Mouse (Mus musculus) myocyte (in vitro differentiated cells): ENCODE results near the gene Hbb-y. TPM values are rescaled to one million over a fixed set of nuclear protein-coding genes. Genes with fewer than 3 reads are reported as not detected.
"Not testable (repeated sequence)": the region's sequence is repeated elsewhere in the genome, so short reads cannot be mapped to it uniquely, and the experiment has no call there.

Experiments used
- H3K27me3 ChIP-seq: one replicate; pipeline ENCODE4 v1.6.1; 2011; ENCODE audit not compliant: control insufficient read depth, insufficient read depth, insufficient read length
- H3K36me3 ChIP-seq: one replicate; pipeline ENCODE4 v1.6.1; 2011; ENCODE audit not compliant: control insufficient read depth, insufficient read depth
- H3K4me2 ChIP-seq: one replicate; pipeline ENCODE4 v1.6.1; 2011; ENCODE audit warnings: low read depth, control low read depth
- H3K4me3 ChIP-seq: one replicate; pipeline ENCODE4 v1.5.1; 2011; ENCODE audit warnings: mild to moderate bottlenecking, control low read depth, moderate library complexity
- H3K79me2 ChIP-seq: one replicate; pipeline ENCODE4 v1.6.1; 2011; ENCODE audit not compliant: control insufficient read depth, insufficient read depth
- H3ac ChIP-seq: one replicate; pipeline ENCODE4 v1.6.1; 2011; ENCODE audit not compliant: control insufficient read depth, insufficient read length
- CEBPB ChIP-seq: IDR thresholded peaks from 2 replicates; pipeline ENCODE4 v1.6.1; 2011; ENCODE audit warnings: mild to moderate bottlenecking, moderate library complexity; ENCODE audit not compliant: poor library complexity, insufficient read depth, severe bottlenecking
- E2F4 ChIP-seq: IDR thresholded peaks from one replicate; pipeline ENCODE4 v1.6.1; 2011; ENCODE audit warnings: mild to moderate bottlenecking, control low read depth, moderate library complexity; ENCODE audit not compliant: insufficient read depth
- MAX ChIP-seq: IDR thresholded peaks from one replicate; pipeline ENCODE4 v1.6.1; 2011; ENCODE audit warnings: low read depth, mild to moderate bottlenecking, control low read depth
- MYOD1 ChIP-seq, 3 experiments: IDR thresholded peaks; one replicate each; pipeline ENCODE4 v1.6.1; 2011; ENCODE audit warnings: control low read depth in 2 of 3, low read depth in 2 of 3, mild to moderate bottlenecking in 2 of 3, moderate library complexity in 1 of 3; ENCODE audit not compliant: insufficient read length in 2 of 3, control insufficient read depth in 1 of 3
- MYOG ChIP-seq, 3 experiments: IDR thresholded peaks; one replicate each; pipeline ENCODE4 v1.6.1; 2011; ENCODE audit warnings: control low read depth in 2 of 3, low read depth in 2 of 3, mild to moderate bottlenecking in 2 of 3; ENCODE audit not compliant: insufficient read length in 2 of 3, control insufficient read depth in 1 of 3, insufficient read depth in 1 of 3
- POLR2A ChIP-seq: IDR thresholded peaks from one replicate; pipeline ENCODE4 v1.6.1; 2011; ENCODE audit warnings: low read depth, mild to moderate bottlenecking, control low read depth, moderate library complexity; ENCODE audit not compliant: insufficient read length
- POLR2AphosphoS2 ChIP-seq: IDR thresholded peaks from one replicate; pipeline ENCODE4 v1.6.1; 2011; ENCODE audit warnings: low read depth, control low read depth; ENCODE audit not compliant: insufficient read length
- REST ChIP-seq: IDR thresholded peaks from one replicate; pipeline ENCODE4 v1.6.1; 2011; ENCODE audit warnings: mild to moderate bottlenecking, control low read depth, moderate library complexity; ENCODE audit not compliant: insufficient read depth, insufficient read length
- SRF ChIP-seq: IDR thresholded peaks from one replicate; pipeline ENCODE4 v1.6.1; 2011; ENCODE audit warnings: low read depth; ENCODE audit not compliant: control insufficient read depth, insufficient read length
- TCF12 ChIP-seq: IDR thresholded peaks from one replicate; pipeline ENCODE4 v1.6.1; 2011; ENCODE audit warnings: mild to moderate bottlenecking, control low read depth; ENCODE audit not compliant: poor library complexity, insufficient read depth, severe bottlenecking
- TCF3 ChIP-seq: IDR thresholded peaks from one replicate; pipeline ENCODE4 v1.6.1; 2011; ENCODE audit warnings: low read depth, control low read depth; ENCODE audit not compliant: insufficient read length
- USF1 ChIP-seq: IDR thresholded peaks from one replicate; pipeline ENCODE4 v1.6.1; 2011; ENCODE audit warnings: low read depth, mild to moderate bottlenecking, control low read depth, moderate library complexity
- polyA plus RNA-seq: library from polyadenylated mRNA; unstranded; fragments of >200 nt; fragmentation: generic; extraction: Trizol; gene quantifications from one replicate; pipeline ENCODE4 v1.2.1, GENCODE M21; 2012; ENCODE audit warnings: missing spikeins

The Hbb-y gene
- polyA plus RNA-seq, 1 experiment = not detected

DNA sequence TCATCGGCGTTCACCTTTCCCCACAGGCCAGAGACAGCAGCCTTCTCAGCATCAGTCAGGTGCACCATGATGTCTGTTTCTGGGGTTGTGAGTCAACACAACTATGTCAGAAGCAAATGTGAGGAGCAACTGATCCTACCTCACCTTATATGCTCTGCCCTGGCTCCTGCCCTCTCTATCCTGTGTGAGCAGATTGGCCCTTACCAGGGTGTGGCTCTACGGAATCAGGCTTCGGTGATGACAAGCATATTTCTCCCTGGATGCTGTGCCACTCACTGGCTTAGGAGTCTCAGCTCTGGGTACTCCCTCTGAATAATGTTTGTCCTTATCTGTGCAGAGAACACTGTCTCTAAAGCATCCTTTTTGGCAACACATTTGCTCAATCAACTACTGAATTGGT, 25.2 kb downstream of the Hbb-y start, which contains the start of gene Hbb-bs:
Gene Hbb-bs, minus strand, starts transcription at position 289 of the 400 bp plus-strand sequence.
- TF ChIP-seq POLR2AphosphoS2 (no peak), MYOD1 (IDR thresholded peaks at IDR 0.05; ENCODE audit: control insufficient read depth in 1 of 3, insufficient read length in 2 of 3, low read depth in 2 of 3) (no peak), MAX (no peak), E2F4 (no peak), POLR2A (no peak), MYOG (IDR thresholded peaks at IDR 0.05; ENCODE audit: control insufficient read depth in 1 of 3, insufficient read depth in 1 of 3, insufficient read length in 2 of 3, low read depth in 2 of 3) (no peak), USF1 (no peak)
- H3K4me2 ChIP-seq = no peak within 1 kb of the TSS
- no peaks in the 10 kb centered on the region for H3K36me3 ChIP-seq
- H3K79me2 ChIP-seq = no peaks in the 10 kb centered on the region
- no peaks in the 10 kb centered on the region for H3K27me3 ChIP-seq
- H3K4me3 ChIP-seq = no peak within 1 kb of the TSS
- H3ac ChIP-seq = no peak within 1 kb of the TSS

DNA sequence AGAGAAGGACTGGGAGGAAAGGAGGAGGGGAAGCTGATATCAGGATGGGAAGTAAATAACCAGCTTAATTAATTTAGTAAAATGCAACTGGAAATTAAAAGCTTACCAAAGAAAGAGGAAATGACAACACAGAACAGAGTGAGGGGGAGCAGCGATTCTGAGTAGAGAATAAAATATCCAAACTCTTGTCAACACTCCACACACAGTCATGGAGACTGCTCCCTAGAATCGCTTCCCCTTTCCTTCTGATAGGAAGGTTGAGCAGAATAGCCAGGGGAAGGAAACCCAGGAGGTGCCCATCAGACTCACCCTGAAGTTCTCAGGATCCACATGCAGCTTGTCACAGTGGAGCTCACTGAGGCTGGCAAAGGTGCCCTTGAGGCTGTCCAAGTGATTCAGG, 25.9 kb downstream of the Hbb-y start:
- H3K4me2 ChIP-seq, H3K79me2 ChIP-seq, H3ac ChIP-seq, H3K4me3 ChIP-seq, H3K36me3 ChIP-seq, H3K27me3 ChIP-seq: not testable (repeated sequence)

DNA sequence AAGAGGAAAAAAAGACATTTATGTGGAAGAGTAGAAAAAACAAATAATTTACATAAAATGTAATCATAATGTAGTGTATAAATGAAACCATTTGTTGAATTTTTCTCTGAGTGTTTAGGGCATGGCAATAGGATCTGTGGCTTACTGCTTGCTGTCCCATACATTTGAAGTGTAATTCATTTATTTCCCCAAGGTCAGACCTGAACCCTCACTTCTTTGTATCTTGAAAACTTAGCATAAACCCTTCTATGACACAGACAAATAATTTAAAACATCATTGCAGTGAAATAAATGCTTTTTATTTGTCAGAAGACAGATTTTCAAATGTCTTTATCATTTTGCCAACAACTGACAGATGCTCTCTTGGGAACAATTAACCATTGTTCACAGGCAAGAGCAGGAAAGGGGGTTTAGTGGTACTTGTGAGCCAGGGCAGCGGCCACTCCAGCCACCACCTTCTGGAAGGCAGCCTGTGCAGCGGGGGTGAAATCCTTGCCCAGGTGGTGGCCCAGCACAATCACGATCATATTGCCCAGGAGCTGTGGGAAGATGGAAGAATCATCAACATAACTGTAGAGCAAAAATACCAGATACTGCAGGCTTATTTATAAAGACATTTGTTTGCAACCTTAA, 26.6 kb downstream of the Hbb-y start:
- H3K27me3 ChIP-seq = no peaks in the 10 kb centered on the region
- no peaks in the 10 kb centered on the region for H3K36me3 ChIP-seq
- H3K4me2 ChIP-seq = no peak overlapping the region
- no peak overlapping the region for H3ac ChIP-seq
- H3K79me2 ChIP-seq = no peaks in the 10 kb centered on the region
- no peak overlapping the region for H3K4me3 ChIP-seq
- TF ChIP-seq MYOD1 (IDR thresholded peaks at IDR 0.05; ENCODE audit: control insufficient read depth in 1 of 3, insufficient read length in 2 of 3, low read depth in 2 of 3) (no peak), E2F4 (no peak), SRF (no peak), REST (no peak), MYOG (IDR thresholded peaks at IDR 0.05; ENCODE audit: control insufficient read depth in 1 of 3, insufficient read depth in 1 of 3, insufficient read length in 2 of 3, low read depth in 2 of 3) (no peak), TCF12 (no peak), MAX (no peak), CEBPB (no peak), POLR2AphosphoS2 (no peak), USF1 (no peak), POLR2A (no peak), TCF3 (no peak)

DNA sequence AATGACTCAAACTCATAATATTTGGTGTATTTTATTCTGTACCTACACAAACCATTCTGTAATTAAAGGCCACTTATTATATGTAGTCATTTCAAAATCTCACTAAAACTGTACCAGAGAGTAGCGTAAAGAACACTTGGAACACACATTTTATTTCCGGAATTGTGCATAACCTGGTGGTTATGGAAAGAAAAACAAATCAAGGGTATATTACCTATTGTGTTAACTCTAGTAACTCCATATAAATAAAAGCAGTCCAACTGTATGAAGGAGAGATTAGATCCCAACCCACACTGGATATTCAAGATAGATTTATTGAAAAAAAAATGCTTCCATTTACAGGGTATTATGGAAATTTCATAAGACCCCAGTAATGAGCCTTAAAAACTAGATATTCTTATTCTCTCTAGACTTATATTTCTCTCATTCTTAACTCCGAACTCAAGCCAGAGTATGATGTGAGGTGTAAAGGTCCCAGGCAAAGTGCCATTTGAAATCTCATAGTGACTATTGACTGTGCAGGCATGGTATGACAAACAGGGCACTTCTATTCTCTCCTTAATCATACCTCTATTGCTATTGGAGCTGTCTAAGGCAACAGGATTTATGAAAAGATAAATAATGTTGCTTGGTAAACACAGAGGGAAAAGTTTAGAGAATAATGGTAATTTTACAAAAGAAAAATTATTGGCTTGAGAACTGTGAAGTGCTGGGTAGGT, 27.3 kb downstream of the Hbb-y start:
- Histone ChIP-seq H3ac (no peak overlapping the region), H3K79me2 (no peaks in the 10 kb centered on the region), H3K36me3 (no peaks in the 10 kb centered on the region), H3K4me2 (no peak overlapping the region), H3K4me3 (no peak overlapping the region), H3K27me3 (no peaks in the 10 kb centered on the region)
- TF ChIP-seq USF1 (no peak), REST (no peak), SRF (no peak), MAX (no peak), CEBPB (no peak), E2F4 (no peak), TCF12 (no peak), POLR2AphosphoS2 (no peak), MYOD1 (IDR thresholded peaks at IDR 0.05; ENCODE audit: control insufficient read depth in 1 of 3, insufficient read length in 2 of 3, low read depth in 2 of 3) (no peak), TCF3 (no peak), MYOG (IDR thresholded peaks at IDR 0.05; ENCODE audit: control insufficient read depth in 1 of 3, insufficient read depth in 1 of 3, insufficient read length in 2 of 3, low read depth in 2 of 3) (no peak), POLR2A (no peak)

DNA sequence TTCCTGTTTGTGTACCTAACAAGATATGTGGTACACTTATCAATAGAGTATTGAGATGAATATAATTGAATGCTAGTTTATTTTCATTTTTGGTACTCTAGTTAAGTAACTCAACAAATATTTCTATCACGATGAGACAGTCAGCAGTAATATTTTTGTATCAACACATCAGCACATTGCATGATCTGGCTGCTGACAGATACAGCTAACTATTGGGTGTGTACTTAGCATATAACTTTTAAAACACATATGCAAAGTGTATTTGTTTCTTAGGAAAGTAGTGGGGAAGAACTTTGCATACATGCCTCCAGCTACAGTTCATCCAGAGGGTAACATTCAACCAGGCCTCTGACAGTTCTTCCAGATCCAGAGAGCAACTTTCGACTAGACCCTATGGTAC, 28.4 kb downstream of the Hbb-y start:
- TF ChIP-seq USF1 = no peak
- Histone ChIP-seq H3K79me2 (no peaks in the 10 kb centered on the region), H3K27me3 (no peaks in the 10 kb centered on the region), H3K36me3 (no peaks in the 10 kb centered on the region), H3K4me2 (no peak overlapping the region), H3K4me3 (no peak overlapping the region), H3ac (no peak overlapping the region)

DNA sequence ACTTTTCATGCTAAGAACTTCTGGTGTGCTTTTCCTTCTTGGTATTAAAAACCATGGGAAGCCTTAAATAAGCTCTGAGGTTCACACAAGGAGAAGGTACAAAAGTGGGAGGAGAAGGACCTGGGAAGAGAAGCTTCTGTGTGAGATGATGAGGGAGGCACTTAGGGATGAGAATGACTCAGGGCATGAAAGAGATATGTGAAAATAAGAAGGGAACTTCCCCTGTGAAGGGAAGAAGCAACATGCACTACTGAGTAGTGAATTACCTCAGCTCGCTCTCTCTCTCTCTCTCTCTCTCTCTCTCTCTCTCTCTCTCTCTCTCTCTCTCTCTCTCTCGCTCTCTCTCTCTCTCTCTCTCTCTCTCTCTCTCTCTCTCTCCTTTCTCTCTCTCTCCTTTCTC, 37.9 kb downstream of the Hbb-y start:
- not testable (repeated sequence) for H3K27me3 ChIP-seq, H3K79me2 ChIP-seq, H3K4me3 ChIP-seq, H3ac ChIP-seq, H3K36me3 ChIP-seq, H3K4me2 ChIP-seq
